11 mouse cellular contexts compared by ENCODE assay signal in the genomic region with DNA sequence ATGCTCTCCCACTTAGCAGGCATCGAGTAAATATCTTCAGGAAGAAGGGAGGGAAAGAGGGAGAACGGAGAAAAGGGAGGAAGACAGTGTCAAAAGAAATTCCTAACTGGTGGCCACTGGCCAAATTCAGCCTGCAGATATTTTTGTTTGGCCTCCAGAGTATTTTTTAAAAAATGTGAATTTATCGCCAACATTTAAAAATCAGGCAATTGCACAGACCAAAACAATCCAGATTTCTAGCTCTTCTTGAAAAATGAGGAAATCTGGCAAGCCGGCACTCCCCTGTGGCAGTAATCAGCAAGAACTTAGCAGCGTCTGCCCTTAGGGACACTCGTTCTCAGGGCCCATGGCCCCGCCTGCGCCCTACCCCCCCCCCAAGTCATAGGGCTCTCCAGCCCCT.
A peak's percentile ranks its signal among the peaks of the same experiment; 100 is the strongest.
DNase-seq lines count a peak whose midpoint lies in the region; ATAC-seq and TF ChIP-seq lines count a peak whose summit lies in the region.
"Had no signal": no experiment of that assay in that cellular context is flagged by ENCODE, and none has a peak within 500 bp of the region (broad histone marks: within the 10 kb centered on the region; RNA-seq: fewer than 3 reads in every experiment).

No protein-coding gene starts in this region.

- H3K9me3 ChIP-seq in embryonic facial prominence, embryonic 14.5 days (ENCODE audit: control insufficient read depth, low read length): no peaks in the 10 kb centered on the region
- no peaks in the 10 kb centered on the region for H3K9me3 ChIP-seq in forebrain, embryonic 15.5 days
- H3K9me3 ChIP-seq in hindbrain, postnatal 0 days (ENCODE audit: low read length): no peaks in the 10 kb centered on the region

- 0 out of 2 replicates have a peak, but pooled peaks cover 4% of the 10 kb centered on the region for H3K36me3 ChIP-seq in embryonic facial prominence, embryonic 14.5 days (ENCODE audit: control insufficient read depth, insufficient read depth, low read length)
- no peaks in the 10 kb centered on the region for H3K36me3 ChIP-seq in forebrain, embryonic 15.5 days
- H3K36me3 ChIP-seq in hindbrain, postnatal 0 days (ENCODE audit: insufficient read depth, low read length): no peaks in the 10 kb centered on the region

- H3K9ac ChIP-seq in embryonic facial prominence, embryonic 14.5 days (ENCODE audit: low read depth, low read length): no peak overlapping the region
- H3K9ac ChIP-seq in forebrain, embryonic 15.5 days (replicated peaks): no peak overlapping the region
- H3K9ac ChIP-seq in hindbrain, postnatal 0 days (replicated peaks; ENCODE audit: low read length): no peak overlapping the region
- H3K9ac ChIP-seq: hindbrain, embryonic 14.5 days had no signal

- no peak overlapping the region for H3K4me3 ChIP-seq in embryonic facial prominence, embryonic 14.5 days (ENCODE audit: low read depth, low read length)
- no peak overlapping the region for H3K4me3 ChIP-seq in forebrain, embryonic 15.5 days
- H3K4me3 ChIP-seq in hindbrain, postnatal 0 days (ENCODE audit: low read length): no peak overlapping the region

- H3K27ac ChIP-seq in embryonic facial prominence, embryonic 14.5 days (replicated peaks; ENCODE audit: low read depth, low read length): 0 out of 2 replicates have a peak overlapping the region, but pooled peaks have one; percentile 48
- no peak overlapping the region for H3K27ac ChIP-seq in forebrain, embryonic 15.5 days (replicated peaks)
- H3K27ac ChIP-seq in hindbrain, postnatal 0 days: no peak overlapping the region
- H3K27ac ChIP-seq: hindbrain, embryonic 14.5 days had no signal

- H3K4me1 ChIP-seq in embryonic facial prominence, embryonic 14.5 days (ENCODE audit: control insufficient read depth, insufficient read depth, low read length): no peaks in the 10 kb centered on the region; the same call in 1 of the 2 replicates
- peaks cover 8% of the 10 kb centered on the region for H3K4me1 ChIP-seq in forebrain, embryonic 15.5 days
- no peaks in the 10 kb centered on the region for H3K4me1 ChIP-seq in hindbrain, postnatal 0 days (ENCODE audit: insufficient read depth, low read length)

- TF ChIP-seq CTCF in hindbrain, postnatal 0 days (IDR thresholded peaks at IDR 0.05; ENCODE audit: low read depth): no peak

- peak; percentile 11 for DNase-seq in kidney, adult 11 months
- DNase-seq in kidney, adult 18-20 months: no peak
- peak; percentile 69 for DNase-seq in embryonic facial prominence, embryonic 14.5 days (ENCODE audit: low spot score)
- DNase-seq in heart, adult 9 months (ENCODE audit: low spot score in 2 of 2): peak; percentile 69 to 73
- peak; percentile 50 for DNase-seq in kidney, postnatal 14 days
- DNase-seq in embryo, embryonic 10 days (ENCODE audit: low spot score): no peak
- DNase-seq in hindbrain, postnatal 0 days (ENCODE audit: low spot score): no peak
- DNase-seq: left cerebral cortex, postnatal 4 days; thymus, postnatal 36 days had no signal

- ATAC-seq in embryonic facial prominence, embryonic 14.5 days (ENCODE audit: low read depth): no peak
- ATAC-seq in forebrain, embryonic 15.5 days (replicated peaks): no peak
- ATAC-seq in hindbrain, postnatal 0 days: no peak

- 59% methylated on average over 8 of the region's 8 CpGs for WGBS in embryonic facial prominence, embryonic 14.5 days
- WGBS in forebrain, embryonic 15.5 days: 87% methylated on average over 8 of the region's 8 CpGs
- 82% methylated on average over 8 of the region's 8 CpGs for WGBS in hindbrain, postnatal 0 days

- H3K27me3 ChIP-seq in embryonic facial prominence, embryonic 14.5 days (replicated peaks; ENCODE audit: control insufficient read depth, insufficient read depth, low read length): no peaks in the 10 kb centered on the region
- no peaks in the 10 kb centered on the region for H3K27me3 ChIP-seq in forebrain, embryonic 15.5 days
- no peaks in the 10 kb centered on the region for H3K27me3 ChIP-seq in hindbrain, postnatal 0 days (ENCODE audit: insufficient read depth, low read length)

- H3K4me2 ChIP-seq in embryonic facial prominence, embryonic 14.5 days (ENCODE audit: low read depth, low read length): no peak overlapping the region
- H3K4me2 ChIP-seq in forebrain, embryonic 15.5 days (replicated peaks): no peak overlapping the region
- H3K4me2 ChIP-seq in hindbrain, postnatal 0 days (ENCODE audit: low read depth, low read length): no peak overlapping the region
- H3K4me2 ChIP-seq: hindbrain, embryonic 14.5 days had no signal

Comparison
In these comparisons a context has a peak if more than half of its experiments do, and no peak if none do; other contexts are left out.
1. DNase-seq: peak in kidney, adult 11 months (single experiment), embryonic facial prominence, embryonic 14.5 days (single experiment), heart, adult 9 months (2 of 2) and kidney, postnatal 14 days (single experiment); none in kidney, adult 18-20 months (single experiment), embryo, embryonic 10 days (single experiment) and hindbrain, postnatal 0 days (single experiment).